Mouse (Mus musculus): Measurements from ENCODE around the gene Hadh. TPM values are rescaled to one million over a fixed set of nuclear protein-coding genes. Genes with fewer than 3 reads are reported as not detected.

The Hadh gene
- total RNA-seq, 2 experiments from 2014 or later = 734 to 810 TPM

DNA sequence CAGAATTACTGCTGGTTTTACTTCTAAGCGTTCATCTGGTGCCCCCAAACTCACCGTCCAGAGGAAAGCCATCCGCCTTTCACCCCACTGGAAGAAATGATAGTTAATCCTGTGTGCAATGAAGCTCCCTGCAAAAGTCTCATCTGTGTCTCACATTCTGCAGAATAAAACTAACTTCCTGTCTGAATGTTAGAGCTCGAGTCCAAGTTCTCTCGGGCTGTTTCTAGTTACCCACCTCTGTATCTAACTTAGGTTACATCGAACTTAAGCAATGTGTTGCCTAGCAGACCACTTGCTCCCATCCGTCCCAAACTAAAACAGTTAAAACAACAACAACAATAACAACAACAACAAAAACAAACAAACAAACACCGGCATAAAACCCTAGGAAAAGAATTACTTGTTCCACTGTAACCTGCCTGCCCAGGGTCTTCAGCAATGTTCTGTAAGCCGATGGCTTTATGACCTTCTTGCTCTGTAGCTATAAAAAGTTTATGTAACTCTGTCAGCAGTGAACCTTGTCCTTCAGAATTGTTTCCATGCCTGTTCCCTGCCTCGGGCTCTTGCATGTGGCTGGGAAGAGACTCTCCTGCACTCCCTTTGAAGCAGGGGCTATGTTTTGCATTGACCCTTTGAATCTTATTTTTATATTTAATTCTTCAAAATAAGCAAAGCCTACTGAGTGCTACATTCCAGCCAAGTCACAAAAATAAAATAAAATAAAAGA lies 636 bp upstream of the Hadh start:
- no peak for DNase-seq
- intact Hi-C loops (cut with DNase I) = loop anchor here (10.0 kb wide), 1 partner anchor 1548 kb away; no protein-coding TSS in a partner anchor

DNA sequence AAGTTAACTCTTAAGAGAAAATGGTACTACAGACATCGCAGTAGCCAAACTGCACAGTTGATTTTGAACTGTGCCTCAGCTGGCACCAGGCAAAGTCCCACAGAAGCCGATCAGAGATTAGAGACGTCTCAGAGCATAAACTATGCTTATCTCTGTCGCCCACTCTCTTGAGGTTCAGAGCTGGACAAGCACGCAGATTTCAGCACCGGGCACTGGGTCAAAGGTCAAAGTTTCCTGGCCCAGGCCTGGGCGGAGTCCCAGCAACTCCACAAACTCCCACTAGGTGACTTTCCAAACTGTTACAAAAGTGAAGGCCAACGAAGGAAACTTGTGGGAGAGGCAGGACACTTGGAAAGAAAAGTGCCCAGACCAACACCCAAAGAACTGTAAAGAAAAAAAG lies 744 bp downstream of the Hadh start:
- intact Hi-C loops (cut with DNase I) = loop anchor here (10.0 kb wide), 1 partner anchor 1546 kb away; no protein-coding TSS in a partner anchor

GRCm38 (mm10) chr3:131270381-131270780 lies 1.5 kb downstream of the Hadh start:
- intact Hi-C loops (cut with DNase I) = loop anchor here (10.0 kb wide), 1 partner anchor 1546 kb away; no protein-coding TSS in a partner anchor
- no peak for DNase-seq

More for the DNA sequence above, 744 bp downstream of the Hadh start:
- peak; percentile 52 to 63 for DNase-seq

DNA sequence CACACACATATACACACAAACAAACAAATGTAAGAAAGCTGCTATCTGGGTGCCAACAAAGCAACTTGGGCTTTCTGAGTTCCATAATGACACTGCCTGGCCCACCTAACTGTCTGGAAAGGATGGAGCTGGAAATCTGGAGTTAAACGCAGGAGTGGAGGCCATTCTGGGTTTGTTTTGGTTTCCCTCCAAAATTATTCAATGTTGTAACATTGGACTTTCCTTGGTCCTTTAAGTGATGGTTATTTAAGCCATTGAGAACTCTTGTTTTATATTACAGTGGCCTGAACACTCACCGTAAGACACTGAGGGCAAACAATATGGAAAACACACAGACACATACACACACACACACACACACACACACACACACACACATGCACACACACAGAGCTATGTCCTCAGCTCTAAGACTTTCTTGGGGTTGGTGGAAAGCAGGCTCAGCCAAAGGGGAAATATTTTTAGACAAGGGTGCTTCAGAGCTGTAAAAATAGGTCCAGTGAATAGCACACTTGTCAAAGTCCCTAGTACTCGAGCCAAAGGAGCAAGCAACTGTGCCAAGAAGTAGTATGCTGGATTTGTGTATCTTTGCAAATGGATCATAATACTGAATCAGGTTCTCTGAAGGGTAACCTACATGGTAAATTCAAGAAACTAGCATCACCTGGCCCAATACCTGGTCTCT lies 5.4 kb downstream of the Hadh start:
- intact Hi-C loops (cut with DNase I) = loop anchor here (2.0 kb wide), 1 partner anchor 16 kb away; no protein-coding TSS in a partner anchor
- DNase-seq = peak in 1 of 2 experiments; percentile 45

DNA sequence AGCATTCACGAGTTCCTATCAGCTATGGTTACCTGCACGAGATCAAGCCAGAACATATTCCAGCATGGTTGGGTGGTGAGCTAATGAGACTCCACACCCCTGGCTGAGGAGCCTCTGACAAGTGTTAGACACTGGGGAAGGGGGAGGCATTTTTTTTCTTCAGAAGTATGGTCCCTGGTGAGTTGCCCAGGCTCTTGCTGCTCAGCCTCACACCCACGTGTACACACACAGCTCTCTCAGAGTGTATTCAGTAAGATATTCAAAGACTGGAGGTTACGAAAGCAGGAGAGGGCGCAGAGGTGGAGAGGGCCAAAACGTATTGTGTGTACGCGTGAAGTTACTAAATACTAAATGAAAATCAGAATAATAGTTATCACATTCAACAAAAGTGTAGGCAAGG lies 6.4 kb downstream of the Hadh start:
- intact Hi-C loops (cut with DNase I) = no loop called here
- DNase-seq = no peak

DNA sequence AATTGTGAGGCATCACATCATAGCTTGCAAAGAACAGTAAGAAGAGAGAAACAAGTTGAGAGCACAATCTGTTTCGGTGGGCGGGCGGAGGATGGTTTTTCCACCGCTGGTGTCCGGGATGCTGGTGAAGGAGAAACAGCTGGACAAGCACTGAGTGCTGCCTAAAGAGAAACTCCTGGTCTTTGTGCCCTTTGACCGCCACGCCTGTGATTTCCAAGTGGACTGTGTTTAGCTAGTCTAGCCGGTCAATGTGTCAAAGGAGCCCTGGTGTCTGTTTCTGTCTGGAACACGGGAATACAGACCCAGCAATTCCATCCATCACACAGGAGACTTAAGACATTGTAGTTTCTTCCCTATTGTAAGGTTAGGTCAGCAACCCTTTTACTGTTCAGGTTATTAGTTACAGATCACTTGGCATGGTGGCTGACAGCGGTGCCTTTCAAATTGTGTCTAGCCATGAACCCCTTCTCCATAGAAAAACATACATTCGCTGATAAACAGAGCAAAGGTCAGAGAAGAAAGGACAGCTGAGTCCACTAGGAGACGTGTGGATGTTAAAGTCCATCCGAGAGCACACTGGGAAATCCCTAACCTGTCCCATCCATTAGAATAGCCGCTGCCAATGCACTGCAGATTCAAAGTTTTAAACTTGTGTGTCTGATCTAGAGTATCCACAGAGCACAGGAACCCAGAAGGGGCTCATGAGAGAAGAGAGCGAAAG lies 8.0 kb downstream of the Hadh start:
- no peak for DNase-seq
- intact Hi-C loops (cut with DNase I) = no loop called here

DNA sequence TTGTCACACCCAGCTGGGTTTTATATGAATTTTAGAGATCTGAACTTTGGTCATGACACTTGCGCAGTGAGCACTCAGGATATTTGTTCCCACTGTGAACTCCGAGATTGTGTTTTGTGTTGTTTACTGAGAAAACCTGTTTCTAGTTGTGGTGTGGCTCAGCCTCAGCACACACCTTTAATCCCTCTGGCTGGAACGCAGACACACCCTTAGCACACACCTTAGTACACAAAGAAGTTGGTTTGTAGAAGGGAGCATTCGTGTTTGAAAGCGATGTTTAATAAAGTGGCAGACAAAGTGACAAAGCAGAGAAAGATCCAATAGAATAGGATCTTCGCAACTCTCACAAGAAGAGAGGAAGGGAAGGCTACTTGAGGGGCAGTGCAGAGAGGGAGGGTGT lies 11.5 kb downstream of the Hadh start:
- DNase-seq = no peak

DNA sequence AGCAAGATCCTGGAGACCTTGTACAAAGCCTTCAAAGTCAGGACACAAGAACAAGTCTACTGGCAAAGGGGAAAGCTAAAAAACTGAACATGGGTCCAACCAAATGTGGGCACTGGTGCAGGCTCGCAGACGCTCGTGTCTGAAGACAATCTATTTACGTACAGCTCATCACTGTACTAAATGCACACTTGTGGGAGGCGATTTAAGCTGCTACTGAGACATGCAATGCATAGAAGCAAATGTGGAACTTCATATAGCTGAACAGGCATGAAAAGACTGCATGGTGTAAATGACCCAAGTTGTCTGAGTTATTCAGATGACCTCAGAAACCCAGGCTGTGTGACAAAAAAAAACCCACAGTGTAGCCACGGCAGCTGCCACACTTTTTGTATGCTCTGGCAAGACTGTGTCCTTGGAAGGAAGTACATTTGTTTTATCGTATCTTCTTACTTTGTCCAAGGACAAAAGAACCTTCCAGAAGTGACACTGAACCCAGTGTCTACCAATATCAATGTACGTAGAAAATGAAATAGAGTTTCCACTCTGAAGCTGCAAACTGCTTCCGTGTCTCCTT lies 12.4 kb downstream of the Hadh start:
- intact Hi-C loops (cut with DNase I) = no loop called here
- no peak for DNase-seq

More for the DNA sequence above, 11.5 kb downstream of the Hadh start:
- intact Hi-C loops (cut with DNase I) = no loop called here

DNA sequence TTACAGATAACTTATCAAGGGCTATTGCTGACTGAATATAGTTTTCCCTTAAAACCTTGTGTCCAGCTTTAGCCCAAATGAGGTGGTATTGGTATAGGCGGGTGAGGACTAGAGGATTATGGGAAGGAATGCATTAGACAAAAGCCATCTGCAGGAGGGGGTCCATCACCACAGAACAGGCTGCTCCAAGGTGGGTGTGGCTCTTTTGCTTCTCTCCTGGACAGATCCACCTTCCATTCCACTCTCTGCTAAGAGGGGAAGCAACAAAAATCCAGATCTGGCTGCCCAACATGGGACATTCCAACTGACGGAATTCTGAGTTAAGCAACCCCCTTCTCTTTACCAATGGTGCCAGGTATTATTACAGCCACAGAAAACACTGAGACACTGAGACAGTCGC lies 13.0 kb downstream of the Hadh start:
- intact Hi-C loops (cut with DNase I) = no loop called here
- no peak for DNase-seq

GRCm38 (mm10) chr3:131255399-131255981 lies 16.4 kb downstream of the Hadh start:
- DNase-seq = no peak
- intact Hi-C loops (cut with DNase I) = no loop called here

DNA sequence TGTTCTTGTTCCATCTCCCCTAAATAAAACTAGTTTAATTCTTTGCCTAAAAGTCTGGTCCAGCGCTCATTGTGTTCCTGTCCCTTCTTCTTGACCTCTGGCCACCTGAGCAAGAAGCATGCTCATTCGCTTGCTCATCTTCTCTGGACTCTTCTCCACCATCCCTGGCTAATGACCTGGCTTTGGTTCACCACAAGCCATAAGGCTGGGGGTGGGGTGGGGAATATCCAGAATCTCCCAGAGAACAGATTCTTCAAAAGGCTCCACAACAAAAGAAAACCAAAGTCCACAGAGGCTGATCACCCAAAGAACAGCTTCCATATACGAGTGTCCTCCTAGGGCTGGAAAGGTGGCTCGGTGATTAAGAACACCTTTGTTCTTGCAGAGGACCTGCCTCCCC lies 16.9 kb downstream of the Hadh start:
- no peak for DNase-seq
- intact Hi-C loops (cut with DNase I) = no loop called here

GRCm38 (mm10) chr3:131251601-131252000 lies 20.3 kb downstream of the Hadh start:
- intact Hi-C loops (cut with DNase I) = loop anchor here (2.0 kb wide), 1 partner anchor 15 kb away; no protein-coding TSS in a partner anchor
- DNase-seq = no peak

DNA sequence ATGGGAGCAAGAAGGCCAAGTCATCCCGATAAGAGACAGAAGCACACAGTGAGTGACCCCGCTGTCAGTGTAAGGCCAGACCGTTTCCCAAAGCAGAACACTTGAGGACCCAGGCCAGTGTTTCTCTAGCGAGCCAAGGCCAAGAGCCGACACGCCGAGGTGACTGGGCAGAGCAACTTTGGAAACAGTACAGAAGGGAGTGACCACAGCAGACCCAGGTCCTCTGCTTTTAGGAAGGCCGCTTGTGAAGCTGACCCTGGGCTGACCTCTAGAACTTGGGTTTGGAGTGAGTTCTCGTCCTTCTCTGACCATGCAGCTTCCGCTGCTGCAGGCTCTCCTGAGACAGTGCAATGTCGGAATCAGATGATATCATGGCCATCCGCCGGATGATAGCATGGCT lies 20.9 kb downstream of the Hadh start:
- no peak for DNase-seq
- intact Hi-C loops (cut with DNase I) = loop anchor here (2.0 kb wide), 1 partner anchor 16 kb away; no protein-coding TSS in a partner anchor

DNA sequence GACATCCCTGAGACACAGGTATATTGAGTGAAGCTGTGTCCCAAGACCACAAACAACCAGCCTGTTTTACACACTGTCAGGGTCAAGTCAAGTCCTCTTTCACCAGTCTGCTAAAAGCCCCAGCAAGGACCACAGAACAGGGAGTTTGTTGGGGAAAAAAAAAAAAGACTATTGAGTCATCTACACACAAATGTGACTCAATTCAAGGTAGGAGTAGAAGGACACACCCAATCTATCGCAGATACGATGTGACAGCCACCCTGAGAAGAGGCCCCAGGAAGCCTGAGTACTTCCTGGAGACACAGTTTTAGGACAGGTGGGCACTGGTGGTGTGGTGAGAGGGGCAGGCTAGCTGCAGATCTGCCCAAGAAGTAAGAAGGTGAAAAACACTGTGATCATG lies 21.6 kb downstream of the Hadh start:
- intact Hi-C loops (cut with DNase I) = loop anchor here (2.0 kb wide), 1 partner anchor 17 kb away; no protein-coding TSS in a partner anchor
- no peak for DNase-seq

GRCm38 (mm10) chr3:131248444-131248843 lies 23.5 kb downstream of the Hadh start:
- intact Hi-C loops (cut with DNase I) = loop anchor here (5.0 kb wide), 1 partner anchor 39 kb away; no protein-coding TSS in a partner anchor
- DNase-seq = no peak

DNA sequence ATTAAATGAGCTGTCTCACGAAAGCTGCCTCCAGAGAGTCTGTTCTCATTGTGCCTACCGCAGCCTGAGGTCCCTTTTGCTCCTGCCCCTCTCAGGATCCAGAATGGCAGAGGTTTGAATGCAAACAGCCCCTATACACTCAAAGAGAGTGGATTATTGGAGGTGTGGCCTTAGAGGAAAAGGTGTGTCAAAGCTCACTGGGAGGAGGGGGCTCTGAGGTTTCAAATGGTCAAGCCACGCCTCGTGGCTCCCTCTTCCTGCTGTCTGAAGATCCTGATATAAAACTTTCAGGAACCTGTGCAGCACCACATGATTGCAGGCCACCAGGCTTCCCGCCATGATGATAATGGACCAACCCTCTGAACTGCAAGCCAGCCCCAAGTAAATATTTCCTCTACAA lies 24.1 kb downstream of the Hadh start:
- DNase-seq = no peak
- intact Hi-C loops (cut with DNase I) = loop anchor here (5.0 kb wide), 1 partner anchor 39 kb away; no protein-coding TSS in a partner anchor

DNA sequence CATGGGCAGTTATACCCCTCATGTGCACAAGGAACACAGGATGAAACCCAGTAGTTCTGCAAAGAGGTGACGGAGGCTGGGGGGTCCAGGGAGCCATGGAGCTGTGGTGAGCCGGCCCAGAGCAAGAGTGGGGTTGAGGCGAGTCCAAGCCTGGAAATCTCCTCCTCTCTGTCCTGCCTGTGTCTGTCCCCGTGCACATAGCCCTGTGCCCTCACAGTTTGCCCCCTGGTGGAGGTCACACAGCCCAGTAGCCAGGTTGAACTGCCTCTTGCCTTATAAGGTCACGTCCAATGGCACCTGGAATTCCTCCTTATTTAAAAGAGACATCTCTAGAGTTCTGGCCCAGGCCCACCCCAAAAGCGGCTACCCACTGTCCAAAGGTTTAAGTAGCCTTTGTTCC lies 24.5 kb downstream of the Hadh start:
- intact Hi-C loops (cut with DNase I) = loop anchor here (5.0 kb wide), 1 partner anchor 40 kb away; no protein-coding TSS in a partner anchor
- DNase-seq = no peak

DNA sequence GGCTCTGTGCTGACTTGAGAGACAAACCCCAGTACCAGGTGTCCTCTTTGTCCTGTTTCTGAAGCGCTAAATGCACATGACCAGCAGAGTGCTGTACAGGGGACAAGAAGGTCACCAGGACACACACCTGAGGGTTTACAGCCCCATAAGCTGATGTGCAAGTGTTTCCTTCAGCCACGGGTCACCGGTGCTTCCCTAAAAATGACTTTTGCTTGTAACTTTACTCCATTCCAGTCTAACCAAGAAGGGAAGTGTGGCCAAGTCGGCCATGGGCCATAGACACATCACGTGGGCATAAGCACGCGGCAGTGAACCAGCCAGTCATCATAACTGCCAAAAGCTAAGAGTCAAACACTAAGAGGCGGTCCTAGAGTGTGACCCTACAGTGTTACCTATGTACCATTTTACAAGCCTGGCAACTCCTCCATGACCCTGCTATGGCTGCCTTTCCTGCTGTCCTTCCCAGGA lies 25.3 kb downstream of the Hadh start:
- intact Hi-C loops (cut with DNase I) = loop anchor here (5.0 kb wide), 1 partner anchor 41 kb away; no protein-coding TSS in a partner anchor
- peak; percentile 29 to 51 for DNase-seq

- peak; percentile 62 to 66 for DNase-seq
- intact Hi-C loops (cut with DNase I) = loop anchor here (5.0 kb wide), 1 partner anchor 41 kb away; no protein-coding TSS in a partner anchor
Observed at GRCm38 (mm10) chr3:131245766-131246578, 25.9 kb downstream of the Hadh start.
